Comparison of ENCODE assay signal across 18 mouse cellular contexts in genomic region chr8:101782556-101782955, GRCm38 (mm10).
"Had no signal": no experiment of that assay in that cellular context is flagged by ENCODE, and none has a peak within 500 bp of the region (broad histone marks: within the 10 kb centered on the region; RNA-seq: fewer than 3 reads in every experiment).

No protein-coding gene starts in this region.

- H3K9me3 ChIP-seq: midbrain, embryonic 10.5 days; midbrain, embryonic 13.5 days; midbrain, embryonic 15.5 days; neural tube, embryonic 13.5 days; neural tube, embryonic 15.5 days had no signal

- H3K9ac ChIP-seq: lung, embryonic 14.5 days; midbrain, embryonic 13.5 days; midbrain, embryonic 15.5 days; neural tube, embryonic 13.5 days; neural tube, embryonic 15.5 days had no signal

- H3K4me2 ChIP-seq: lung, embryonic 14.5 days; midbrain, embryonic 13.5 days; midbrain, embryonic 15.5 days; neural tube, embryonic 13.5 days; neural tube, embryonic 15.5 days had no signal

- H3K27ac ChIP-seq: midbrain, embryonic 10.5 days; midbrain, embryonic 13.5 days; midbrain, embryonic 15.5 days; neural tube, embryonic 13.5 days; neural tube, embryonic 15.5 days had no signal

- H3K4me1 ChIP-seq: midbrain, embryonic 15.5 days; neural tube, embryonic 13.5 days; neural tube, embryonic 15.5 days had no signal

- DNase-seq: lung, adult 18-20 months; lung, embryonic 14.5 days; lung, postnatal 10 days; lung, postnatal 4 days; retina, postnatal 1 day; right cerebral cortex, adult 18-20 months; right cerebral cortex, postnatal 25 days; right cerebral cortex, postnatal 4 days; spleen, adult 18-20 months; thymus, adult 18-20 months; thymus, postnatal 14 days; thymus, postnatal 36 days had no signal

- H3K27me3 ChIP-seq: midbrain, embryonic 13.5 days; midbrain, embryonic 15.5 days; neural tube, embryonic 13.5 days; neural tube, embryonic 15.5 days had no signal

- ATAC-seq: midbrain, embryonic 13.5 days; midbrain, embryonic 15.5 days had no signal

- H3K36me3 ChIP-seq: midbrain, embryonic 10.5 days; midbrain, embryonic 13.5 days; midbrain, embryonic 15.5 days; neural tube, embryonic 13.5 days; neural tube, embryonic 15.5 days had no signal

- H3K4me3 ChIP-seq: midbrain, embryonic 10.5 days; midbrain, embryonic 13.5 days; midbrain, embryonic 15.5 days; myocyte; neural tube, embryonic 13.5 days; neural tube, embryonic 15.5 days had no signal
